Mouse (Mus musculus): ENCODE data around the gene Olfr822.
A peak's percentile ranks its signal among the peaks of the same experiment; 100 is the strongest.
"Not testable (repeated sequence)": the region's sequence is repeated elsewhere in the genome, so short reads cannot be mapped to it uniquely, and the experiment has no call there.

Olfr822 gene

GRCm38 (mm10) chr10:130070910-130071309 lies at the start of gene Olfr822:
TSS of gene Olfr822 (plus strand) at chr10:130071210.
- no peak for DNase-seq (ENCODE audit: inconsistent age in 2 of 2, low spot score in 1 of 2)

DNA sequence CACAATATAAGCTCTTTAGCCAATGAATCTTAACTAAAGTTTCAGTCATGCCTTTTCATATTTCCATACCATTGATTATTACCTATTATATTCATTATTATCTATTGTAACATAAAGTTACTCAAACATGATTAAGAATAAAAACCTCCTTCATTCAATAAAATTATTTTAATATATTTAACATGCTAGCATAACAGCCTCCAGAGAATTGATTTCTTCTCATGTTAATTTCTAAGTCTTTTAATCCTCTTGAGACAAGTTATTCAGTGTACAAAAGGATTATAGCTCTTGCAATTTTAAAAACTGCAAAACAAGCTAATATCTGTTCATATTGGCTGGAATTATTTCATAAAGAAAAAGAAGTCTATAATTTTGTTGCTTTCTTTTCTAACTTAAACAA lies 41.0 kb upstream of the Olfr822 start, which contains the start of gene Olfr821:
TSS of gene Olfr821 (plus strand) at position 301 of the 400 bp plus-strand sequence.
- no peak for DNase-seq (ENCODE audit: inconsistent age in 2 of 2, low spot score in 1 of 2)

- no peak for DNase-seq (ENCODE audit: inconsistent age in 2 of 2, low spot score in 1 of 2)
These were observed 33.9 kb upstream of the Olfr822 start for GRCm38 (mm10) chr10:130037096-130037495.

- peak; percentile 32 to 77 for DNase-seq (ENCODE audit: inconsistent age in 2 of 2, low spot score in 1 of 2)
These were observed 21.9 kb downstream of the Olfr822 start for GRCm38 (mm10) chr10:130092838-130093440.

DNA sequence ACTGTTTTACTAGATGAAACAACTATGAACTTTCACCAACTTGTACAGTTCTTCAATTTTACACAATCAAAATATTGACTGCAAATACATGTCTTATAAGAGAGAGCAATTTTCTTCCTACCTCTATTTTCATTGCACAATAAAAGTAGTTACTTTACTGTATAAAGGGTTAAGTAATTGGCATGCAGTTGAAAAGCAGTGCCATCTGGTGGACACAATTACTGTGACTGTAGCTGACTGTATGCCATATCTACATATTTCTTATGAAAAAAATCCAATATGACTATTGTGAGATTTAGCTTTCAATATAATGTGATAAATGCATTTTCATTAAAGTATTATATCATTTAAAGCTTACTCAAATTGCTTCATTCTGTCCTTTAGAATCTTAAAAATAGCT lies 25.1 kb downstream of the Olfr822 start:
- no peak for DNase-seq (ENCODE audit: inconsistent age in 2 of 2, low spot score in 1 of 2)

GRCm38 (mm10) chr10:130115283-130115682 lies 44.3 kb downstream of the Olfr822 start, which contains the start of gene Olfr823:
TSS of gene Olfr823 (minus strand) at chr10:130115383.
- not testable (repeated sequence) for DNase-seq (ENCODE audit: inconsistent age in 2 of 2, low spot score in 1 of 2)

- not testable (repeated sequence) for DNase-seq (ENCODE audit: inconsistent age in 2 of 2, low spot score in 1 of 2)
These were observed 45.0 kb downstream of the Olfr822 start for GRCm38 (mm10) chr10:130116045-130116444.

All from adrenal gland, adult (tissue).